Mouse (Mus musculus) spleen, postnatal 36 days (tissue): Measurements from ENCODE around the gene Avpi1.
"Not testable (repeated sequence)": the region's sequence is repeated elsewhere in the genome, so short reads cannot be mapped to it uniquely, and the experiment has no call there.

Experiments
- DNase-seq, 2 experiments: peaks; one replicate each; pipeline ENCODE4 v3.0.0; 2022; ENCODE audit warnings: low spot score in 2 of 2, mixed read lengths in 1 of 2

The Avpi1 gene

DNA sequence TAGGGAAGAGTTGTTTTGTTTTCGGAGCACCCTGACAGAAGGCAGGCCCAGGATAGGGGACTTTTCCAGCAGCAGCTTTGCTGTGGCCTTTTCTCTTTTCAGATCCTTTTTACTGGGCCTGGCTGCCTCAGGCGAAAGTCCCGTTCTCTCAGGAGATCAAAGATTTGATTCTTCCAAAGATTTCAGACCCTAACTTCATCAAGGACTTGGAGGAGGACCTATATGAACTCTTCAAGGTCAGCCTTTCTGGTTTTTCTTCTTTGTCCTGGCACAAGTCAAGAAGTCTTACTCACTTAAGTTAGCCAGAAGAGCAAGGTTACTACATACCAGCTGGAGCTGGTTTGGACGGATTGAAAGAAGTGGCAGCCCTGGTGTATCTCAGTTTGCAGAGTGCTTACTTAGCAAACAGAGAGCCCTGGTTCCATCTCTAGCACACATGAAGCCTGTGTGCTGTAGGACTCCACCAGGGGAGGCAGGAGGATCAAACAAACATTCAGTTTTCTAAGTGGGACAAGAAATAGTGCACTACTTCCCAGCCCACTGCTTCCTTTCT, 13.0 kb downstream of the Avpi1 start:
- DNase-seq = no peak

DNA sequence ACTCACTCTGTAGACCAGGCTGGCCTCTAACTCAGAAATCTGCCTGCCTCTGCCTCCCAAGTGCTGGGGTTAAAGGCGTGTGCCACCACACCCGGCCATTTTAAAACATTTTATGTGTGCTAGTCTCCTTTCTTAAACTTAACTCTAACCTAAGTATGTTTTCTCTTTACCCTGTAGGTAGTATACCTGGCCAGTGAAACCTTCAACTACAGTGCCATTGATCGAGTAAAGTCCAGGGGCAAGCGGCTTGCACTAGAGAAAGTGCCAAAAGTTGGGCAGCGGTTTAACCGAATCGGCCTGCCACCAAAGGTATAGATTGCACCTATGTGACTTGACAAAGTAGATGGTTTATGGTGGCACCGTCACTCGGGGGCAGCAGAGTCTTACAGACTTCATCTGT, 24.2 kb downstream of the Avpi1 start:
- no peak for DNase-seq

DNA sequence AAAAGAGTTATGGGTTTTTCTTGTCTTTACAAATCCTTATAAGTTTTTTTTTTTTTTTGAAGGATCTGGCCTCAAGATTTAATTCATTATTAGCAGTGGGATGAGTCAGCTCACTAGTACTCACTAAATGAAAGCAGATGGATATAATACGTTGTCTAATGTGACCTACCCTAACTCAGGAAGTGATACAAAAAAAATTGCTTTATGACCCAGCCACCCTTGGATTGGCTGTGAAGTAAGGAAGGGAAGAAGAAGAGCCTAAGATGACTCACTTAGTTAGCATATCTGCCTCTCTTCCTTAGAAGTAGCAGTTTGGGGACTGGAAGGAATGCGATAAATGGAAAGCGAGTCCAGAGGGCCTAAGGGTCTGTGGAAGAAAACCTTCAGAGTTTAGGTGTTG, 29.5 kb downstream of the Avpi1 start:
- DNase-seq = no peak

DNA sequence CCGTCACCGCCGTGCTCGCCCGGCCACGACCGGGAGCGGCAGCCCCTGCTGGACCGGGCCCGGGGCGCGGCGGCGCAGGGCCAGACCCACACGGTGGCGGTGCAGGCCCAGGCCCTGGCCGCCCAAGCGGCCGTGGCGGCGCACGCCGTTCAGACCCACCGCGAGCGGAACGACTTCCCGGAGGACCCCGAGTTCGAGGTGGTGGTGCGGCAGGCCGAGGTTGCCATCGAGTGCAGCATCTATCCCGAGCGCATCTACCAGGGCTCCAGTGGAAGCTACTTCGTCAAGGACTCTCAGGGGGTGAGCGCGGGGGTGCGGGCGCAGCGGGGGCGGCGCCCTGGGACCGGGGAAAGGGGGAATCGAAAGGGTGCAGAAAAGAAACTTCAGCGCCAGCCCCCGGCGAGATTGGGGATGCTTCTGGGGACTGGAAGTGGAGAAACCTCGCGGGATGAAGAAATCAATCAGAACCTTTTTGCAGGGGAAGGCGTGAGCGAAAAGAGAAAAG, 38.2 kb downstream of the Avpi1 start:
- peak in 1 of 2 experiments; percentile 31 for DNase-seq

DNA sequence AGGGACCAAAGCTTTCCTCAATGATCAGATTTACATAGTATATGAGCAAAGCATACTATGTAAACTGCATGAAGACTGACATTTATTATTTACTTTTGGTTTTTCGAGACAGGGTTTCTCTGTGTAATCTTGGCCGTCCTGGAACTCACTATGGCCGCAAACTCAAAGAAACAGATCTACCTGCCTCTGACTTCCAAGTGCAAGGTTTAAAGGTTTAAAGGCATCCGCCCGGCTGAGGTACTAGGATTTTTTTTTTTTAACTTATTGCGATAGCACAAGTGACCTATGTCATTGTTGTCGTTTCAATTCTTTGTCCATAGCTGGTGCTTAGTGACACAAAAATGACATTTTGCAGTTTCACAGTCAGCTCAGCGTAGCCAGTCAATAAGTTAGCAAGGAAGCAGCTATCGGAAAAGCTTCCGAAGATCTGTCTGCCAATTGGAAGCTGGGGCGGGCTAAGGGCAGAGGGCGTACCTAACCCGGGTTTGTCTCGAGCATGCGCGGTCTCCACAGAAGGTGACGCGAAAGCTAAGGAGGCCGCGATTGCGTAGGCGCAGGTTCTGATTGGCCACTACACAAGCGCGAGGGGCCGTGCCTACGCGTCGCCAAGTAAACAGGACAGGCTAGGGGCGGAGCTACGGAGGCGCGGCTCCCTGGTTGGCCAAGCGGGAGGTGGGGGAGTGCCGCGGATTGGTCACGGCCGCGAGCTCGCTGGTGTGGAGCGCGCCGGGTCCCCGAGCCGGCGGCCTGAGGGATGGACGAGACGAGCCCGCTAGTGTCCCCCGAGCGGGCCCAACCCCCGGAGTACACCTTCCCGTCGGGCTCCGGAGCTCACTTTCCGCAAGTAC, 38.9 kb downstream of the Avpi1 start, which contains the start of gene Pi4k2a:
TSS of gene Pi4k2a (plus strand) at position 723 of the 848 bp plus-strand sequence.
- peak; percentile 100 for DNase-seq

DNA sequence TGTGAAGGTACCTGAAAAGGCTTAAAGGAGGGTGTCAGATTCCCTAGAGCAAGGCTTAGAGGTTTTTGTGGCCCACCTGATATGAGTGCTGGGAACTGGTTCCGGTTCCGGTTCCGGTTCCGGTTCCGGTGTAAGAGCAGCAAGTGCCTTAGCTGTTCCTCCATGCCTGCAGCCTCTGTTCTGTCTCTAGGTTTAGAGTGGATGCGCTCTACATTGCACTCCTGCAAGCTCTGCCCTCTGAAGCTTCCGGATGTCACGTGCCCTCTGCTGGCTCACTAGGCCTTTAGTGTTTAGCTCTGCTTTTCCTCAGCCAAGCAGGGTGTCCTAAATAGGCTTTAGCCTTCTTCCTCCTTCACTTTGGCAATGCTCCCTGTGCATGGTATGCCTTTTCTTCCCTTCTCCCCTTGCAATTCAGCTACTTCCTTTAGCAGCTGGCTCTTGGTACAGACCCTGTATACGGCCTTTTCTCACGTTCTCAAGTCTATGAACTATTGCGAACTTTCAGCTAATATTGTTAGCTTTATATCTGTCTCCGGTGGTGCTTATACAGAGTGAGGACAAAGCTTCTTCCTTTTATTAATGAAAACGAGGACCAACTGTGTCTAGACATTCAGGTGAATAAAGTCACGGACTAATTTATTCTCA, 39.6 kb downstream of the Avpi1 start:
- peak; percentile 77 to 80 for DNase-seq

DNA sequence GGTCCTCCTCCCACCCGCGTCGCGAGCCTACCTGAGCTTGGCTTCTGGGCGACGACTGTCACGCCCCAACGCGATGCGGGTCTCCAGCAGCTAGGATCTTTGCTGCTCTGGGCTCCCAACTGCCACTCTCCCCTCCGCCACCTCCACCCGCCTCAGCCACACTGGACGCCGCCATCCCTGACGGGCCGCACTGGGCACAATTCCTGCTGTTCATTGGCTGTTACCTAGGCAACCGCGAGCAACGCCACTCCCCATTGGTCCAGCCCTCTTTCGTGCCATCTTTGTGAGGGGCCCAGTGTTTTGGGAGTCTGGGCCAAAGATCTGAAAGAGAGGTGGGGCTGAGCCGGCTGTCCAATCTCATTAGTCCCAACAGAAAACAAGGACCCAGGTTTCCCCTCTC, 42.7 kb downstream of the Avpi1 start, which contains the start of gene Morn4:
TSS of gene Morn4 (minus strand) at position 192 of the 400 bp plus-strand sequence.
- peak; percentile 19 to 44 for DNase-seq

DNA sequence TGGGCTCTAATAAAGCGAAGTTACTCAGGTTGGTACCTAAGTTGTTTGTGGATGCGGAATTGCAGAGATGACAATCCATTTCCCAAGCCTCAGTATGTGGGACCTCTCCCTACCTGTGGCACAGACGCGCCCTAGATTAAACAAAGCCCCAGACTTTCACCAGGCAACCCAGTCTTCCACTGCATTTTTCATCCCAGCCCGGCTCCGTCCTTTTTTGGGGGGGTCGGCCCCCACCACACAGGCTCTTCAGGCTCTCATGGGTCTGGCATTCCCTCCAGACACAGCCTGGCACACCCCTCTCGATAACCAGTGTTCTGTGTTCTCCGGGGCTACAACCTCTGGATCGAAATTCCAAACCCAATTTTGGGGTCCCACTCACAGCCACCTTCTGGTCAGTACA, 43.2 kb downstream of the Avpi1 start:
- no peak for DNase-seq

DNA sequence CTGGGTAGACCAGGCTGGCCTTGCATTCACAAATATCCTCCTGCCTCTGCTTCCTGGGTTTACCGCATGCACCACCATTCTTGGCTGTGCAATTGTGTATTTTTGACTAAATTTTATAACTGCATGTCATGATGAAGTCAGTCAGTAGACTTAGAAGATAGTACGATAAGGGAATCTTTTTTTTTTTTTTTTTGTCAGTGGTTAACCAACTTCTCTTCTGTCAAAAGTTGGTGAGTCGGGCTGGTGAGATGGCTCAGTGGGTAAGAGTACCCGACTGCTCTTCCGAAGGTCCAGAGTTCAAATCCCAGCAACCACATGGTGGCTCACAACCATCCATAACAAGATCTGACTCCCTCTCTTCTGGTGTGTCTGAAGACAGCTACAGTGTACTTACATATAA, 47.2 kb downstream of the Avpi1 start:
- not testable (repeated sequence) for DNase-seq

DNA sequence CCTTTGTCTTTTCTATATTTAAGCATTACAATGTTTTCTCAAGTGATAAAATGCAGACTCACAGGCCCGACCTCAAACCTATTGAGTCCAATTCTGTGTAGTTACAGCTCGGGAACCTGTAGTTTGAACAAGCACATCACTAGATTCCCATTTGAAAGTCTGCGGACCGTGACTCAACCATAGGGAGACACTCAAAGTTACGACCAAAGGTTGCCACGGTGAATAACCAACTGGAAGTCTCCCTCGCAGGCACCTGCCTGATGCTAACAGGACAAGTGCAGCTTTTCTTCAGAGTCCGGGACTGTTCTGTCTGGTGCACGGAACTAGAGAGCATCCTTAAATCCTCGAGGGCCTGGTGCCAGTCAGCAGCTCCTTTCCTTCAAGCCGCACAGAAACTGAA, 48.4 kb downstream of the Avpi1 start:
- DNase-seq = no peak

DNA sequence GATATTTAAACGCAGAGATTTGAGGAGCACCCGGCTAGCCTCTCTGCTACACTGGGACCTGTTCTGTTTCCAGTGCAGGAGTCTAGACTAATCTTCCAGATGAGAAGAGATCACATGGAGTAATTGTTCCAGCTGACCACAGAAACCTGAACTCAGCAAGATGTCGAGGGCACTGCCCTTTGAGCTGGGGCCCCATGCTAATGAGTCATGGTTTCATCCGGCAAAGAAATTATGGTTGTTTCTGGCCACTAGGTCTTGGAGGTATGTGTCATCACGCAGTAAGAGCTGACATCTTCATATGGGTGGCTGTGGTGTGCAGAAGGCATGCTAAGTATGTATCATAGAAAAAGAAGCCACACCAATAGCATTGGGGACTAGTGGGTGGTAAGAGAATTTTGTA, 48.9 kb downstream of the Avpi1 start:
- DNase-seq = no peak

DNA sequence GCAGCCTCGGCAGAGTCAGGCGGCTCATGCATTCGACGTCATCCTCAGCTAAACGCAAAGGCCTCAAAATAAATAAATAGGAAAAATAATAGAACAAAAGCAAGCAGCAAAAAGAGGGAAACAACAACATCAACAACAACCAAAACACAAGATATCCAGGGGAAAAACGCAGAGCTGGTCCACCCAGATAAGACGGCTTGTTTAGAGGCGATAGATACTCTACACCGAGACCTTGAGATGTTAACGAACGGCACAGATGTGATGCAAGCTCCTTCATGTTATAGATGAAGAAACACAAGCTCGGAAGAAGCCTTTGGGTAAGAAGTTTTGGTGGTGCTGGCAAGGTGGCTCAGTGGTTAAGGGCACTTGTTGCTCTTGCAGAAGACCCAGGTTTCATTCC, 49.9 kb downstream of the Avpi1 start:
- no peak for DNase-seq

DNA sequence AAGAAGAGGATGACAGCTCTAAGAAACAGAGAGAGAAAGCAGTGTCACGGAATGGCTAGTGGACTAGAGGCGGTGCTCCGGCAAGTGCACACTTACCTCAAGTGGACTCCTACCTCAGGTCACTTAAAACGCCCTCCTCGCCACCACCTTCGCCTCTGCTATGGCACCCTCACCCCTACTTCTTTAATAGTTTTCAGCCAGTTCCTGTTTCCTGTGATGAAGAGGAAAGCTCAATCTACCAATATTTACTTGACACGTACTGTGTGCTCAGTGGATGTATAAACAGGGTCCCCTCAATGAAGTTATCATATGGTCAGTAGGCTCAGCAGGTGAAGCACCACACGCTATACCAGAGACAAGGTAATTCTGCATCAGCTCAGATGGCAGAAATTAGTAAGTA, 50.3 kb downstream of the Avpi1 start:
- DNase-seq = no peak

DNA sequence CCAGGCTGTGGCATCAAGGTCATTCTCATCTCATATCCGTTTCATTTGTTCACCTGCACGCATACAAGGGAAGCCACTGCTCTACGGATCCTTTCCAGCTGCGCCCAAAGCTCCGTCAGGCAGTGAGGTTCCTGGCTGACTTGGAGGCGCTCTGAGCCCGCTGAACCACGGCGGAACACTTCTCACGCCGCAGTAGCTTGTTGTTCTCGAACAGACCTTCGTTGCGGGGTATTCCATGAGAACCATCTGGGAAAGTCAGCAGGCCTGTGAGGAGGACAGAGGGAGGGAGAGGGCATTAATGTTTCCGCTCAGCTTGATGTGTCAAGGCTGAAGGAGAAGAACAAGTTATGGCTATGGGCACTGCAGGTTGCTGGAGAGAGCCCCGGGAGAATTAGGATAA, 52.9 kb downstream of the Avpi1 start:
- DNase-seq = no peak

DNA sequence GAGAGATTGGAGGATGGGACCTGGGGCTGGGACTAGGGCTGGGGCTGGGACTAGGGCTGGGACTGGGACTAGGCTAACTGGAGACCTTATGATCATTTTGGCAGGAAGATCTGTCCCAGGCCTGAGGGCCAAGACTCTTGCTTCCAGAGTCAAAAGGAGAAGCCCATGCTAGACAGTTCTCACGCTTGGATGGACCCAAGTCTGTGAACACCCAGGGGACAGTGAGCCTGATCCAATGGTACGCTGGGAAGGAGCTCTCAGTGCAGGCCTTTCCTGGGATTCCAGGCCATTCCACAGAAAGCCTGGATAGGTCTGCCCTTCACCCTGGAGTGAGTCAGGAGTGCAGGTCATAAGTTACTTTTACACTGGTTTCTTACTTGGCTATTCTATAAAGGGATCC, 53.8 kb downstream of the Avpi1 start:
- DNase-seq = no peak
